ENCODE assay signal across 22 mouse cellular contexts in the genomic region with DNA sequence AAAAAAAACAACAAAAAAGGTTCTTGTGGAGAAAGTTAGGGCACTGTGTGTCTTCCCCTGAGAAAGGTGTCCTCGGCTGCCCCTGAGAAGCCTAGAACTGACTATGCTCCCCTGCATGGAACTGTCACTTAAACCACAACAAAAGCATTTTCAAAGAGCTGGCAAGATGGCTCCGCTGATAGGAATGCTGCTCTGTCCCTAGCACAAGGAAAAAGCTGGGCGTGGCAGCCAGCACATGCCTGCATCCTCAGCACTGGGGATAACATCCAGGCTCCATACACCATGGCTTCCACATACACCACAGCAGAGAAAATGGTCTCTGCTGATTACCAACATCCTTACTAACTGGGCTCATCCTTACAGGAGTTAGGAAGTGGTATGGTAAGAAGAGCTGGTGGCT. TPM values are rescaled to one million over a fixed set of nuclear protein-coding genes. Genes with fewer than 3 reads are reported as not detected.
"Had no signal": no experiment of that assay in that cellular context is flagged by ENCODE, and none has a peak within 500 bp of the region (broad histone marks: within the 10 kb centered on the region; RNA-seq: fewer than 3 reads in every experiment).

No protein-coding gene starts in this region.

- H3K9ac ChIP-seq: intestine, embryonic 15.5 days; kidney, embryonic 15.5 days; limb, embryonic 13.5 days; liver, embryonic 13.5 days; midbrain, embryonic 12.5 days; midbrain, embryonic 15.5 days; neural tube, embryonic 12.5 days; neural tube, embryonic 15.5 days; stomach, embryonic 15.5 days had no signal

- H3K36me3 ChIP-seq: intestine, embryonic 15.5 days; kidney, embryonic 15.5 days; limb, embryonic 10.5 days; limb, embryonic 13.5 days; liver, embryonic 13.5 days; midbrain, embryonic 12.5 days; midbrain, embryonic 15.5 days; neural tube, embryonic 15.5 days; stomach, embryonic 15.5 days had no signal

- H3K4me2 ChIP-seq: intestine, embryonic 15.5 days; kidney, embryonic 15.5 days; limb, embryonic 13.5 days; liver, embryonic 13.5 days; midbrain, embryonic 12.5 days; midbrain, embryonic 15.5 days; neural tube, embryonic 12.5 days; neural tube, embryonic 15.5 days; stomach, embryonic 15.5 days had no signal

- ATAC-seq: intestine, embryonic 15.5 days; midbrain, embryonic 15.5 days had no signal

- H3K4me3 ChIP-seq: intestine, embryonic 15.5 days; kidney, embryonic 15.5 days; limb, embryonic 10.5 days; limb, embryonic 13.5 days; liver, embryonic 13.5 days; midbrain, embryonic 12.5 days; midbrain, embryonic 15.5 days; neural tube, embryonic 12.5 days; neural tube, embryonic 15.5 days; stomach, embryonic 15.5 days had no signal

- DNase-seq: kidney, adult 11 months; kidney, adult 8-10 months; kidney, postnatal 10 days; liver; liver, embryonic 13.5 days; lung, adult 2 months; right cerebral cortex, postnatal 25 days; spleen, adult 18-20 months; thymus, postnatal 25 days had no signal

- H3K9me3 ChIP-seq: intestine, embryonic 15.5 days; kidney, embryonic 15.5 days; limb, embryonic 10.5 days; limb, embryonic 13.5 days; midbrain, embryonic 12.5 days; midbrain, embryonic 15.5 days; neural tube, embryonic 12.5 days; neural tube, embryonic 15.5 days; stomach, embryonic 15.5 days had no signal

- H3K27ac ChIP-seq: intestine, embryonic 15.5 days; kidney, embryonic 15.5 days; limb, embryonic 13.5 days; liver, embryonic 13.5 days; macrophage; midbrain, embryonic 12.5 days; midbrain, embryonic 15.5 days; neural tube, embryonic 12.5 days; neural tube, embryonic 15.5 days; stomach, embryonic 15.5 days had no signal

- H3K27me3 ChIP-seq: midbrain, embryonic 15.5 days; neural tube, embryonic 12.5 days; neural tube, embryonic 15.5 days had no signal

RNA-seq across cellular contexts. Expression of a gene that starts 3.8 kb away (rescaled TPM):
- total RNA-seq: megakaryocyte, adult 5-6 weeks had no signal
- polyA plus RNA-seq: macrophage had no signal

RNA-seq across cellular contexts. Expression of a gene that starts 17.2 kb away (rescaled TPM):
- total RNA-seq: megakaryocyte, adult 5-6 weeks had no signal
- polyA plus RNA-seq: liver, embryonic 13.5 days; liver, embryonic 16.5 days; macrophage; thymus, postnatal 0 days had no signal
